Mouse (Mus musculus) right cerebral cortex, postnatal 36 days (tissue): ENCODE measurements around the gene Abca13.
"Not testable (repeated sequence)": the region's sequence is repeated elsewhere in the genome, so short reads cannot be mapped to it uniquely, and the experiment has no call there.

Experiments
- DNase-seq, 2 experiments: peaks; one replicate each; pipeline ENCODE4 v3.0.0; 2022; ENCODE audit warnings: low spot score in 2 of 2, mixed read lengths in 1 of 2

Abca13 gene

DNA sequence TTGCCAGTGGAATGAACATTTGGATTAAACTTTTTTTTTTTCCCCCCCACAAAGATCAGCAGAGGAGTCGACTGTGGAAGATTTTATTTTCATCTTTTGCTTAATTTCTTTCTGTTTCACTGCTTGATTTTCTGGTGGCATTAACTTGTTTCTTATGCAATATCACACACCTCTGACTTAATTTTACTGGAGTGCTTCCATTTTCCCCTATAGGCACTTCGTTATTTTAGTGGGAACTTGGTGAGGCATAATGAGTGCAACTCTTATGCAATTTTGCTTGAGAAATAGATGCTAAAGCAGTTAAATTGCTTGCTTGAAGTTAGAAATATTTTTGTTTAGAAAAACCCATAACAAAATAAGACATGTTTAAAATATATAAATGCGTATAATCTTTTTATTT is 94.0 kb downstream of the Abca13 start:
- no peak for DNase-seq

DNA sequence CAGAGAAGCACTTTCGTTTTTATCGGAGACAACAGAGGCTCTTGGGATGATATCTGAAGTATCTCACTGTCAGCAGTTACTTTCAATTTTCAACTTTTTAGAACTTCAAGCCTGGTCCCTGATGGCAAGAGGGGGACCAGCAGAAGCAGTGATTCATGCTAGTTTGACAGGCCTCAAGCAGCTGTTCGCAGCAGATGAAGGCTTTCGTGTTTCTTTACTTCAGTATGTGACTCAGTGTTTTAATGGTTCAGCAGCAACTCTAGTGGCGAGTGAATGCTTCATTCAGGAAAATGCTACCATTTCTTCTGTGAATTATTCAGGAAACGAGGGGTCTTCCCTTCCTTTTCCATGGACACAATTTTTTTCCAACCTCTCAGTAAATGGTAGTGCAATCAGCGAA is 99.4 kb downstream of the Abca13 start:
- no peak for DNase-seq

DNA sequence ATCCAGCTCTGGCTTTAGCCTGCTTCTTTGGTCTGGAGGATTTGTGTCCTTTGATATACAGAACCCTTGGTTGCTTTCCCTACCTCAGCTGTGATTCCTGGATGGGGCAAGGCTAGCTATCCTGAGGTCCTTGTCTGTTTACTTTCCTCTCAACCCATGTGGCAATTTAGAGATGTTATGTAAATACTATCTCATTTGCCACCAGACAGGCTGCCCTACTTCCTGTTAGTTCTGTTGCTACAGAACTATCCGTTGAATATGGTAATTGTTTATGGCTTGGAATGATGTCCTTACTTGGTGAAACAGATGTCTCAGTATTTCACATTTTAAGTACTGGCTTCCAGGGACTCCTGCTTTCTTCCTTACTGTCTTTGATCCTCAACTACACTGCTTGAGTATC is 107.9 kb downstream of the Abca13 start:
- DNase-seq = no peak

- no peak for DNase-seq
Measured at GRCm38 (mm10) chr11:9305450-9305849, 113.7 kb downstream of the Abca13 start.

GRCm38 (mm10) chr11:9316545-9316944 is 124.8 kb downstream of the Abca13 start:
- DNase-seq = no peak

DNA sequence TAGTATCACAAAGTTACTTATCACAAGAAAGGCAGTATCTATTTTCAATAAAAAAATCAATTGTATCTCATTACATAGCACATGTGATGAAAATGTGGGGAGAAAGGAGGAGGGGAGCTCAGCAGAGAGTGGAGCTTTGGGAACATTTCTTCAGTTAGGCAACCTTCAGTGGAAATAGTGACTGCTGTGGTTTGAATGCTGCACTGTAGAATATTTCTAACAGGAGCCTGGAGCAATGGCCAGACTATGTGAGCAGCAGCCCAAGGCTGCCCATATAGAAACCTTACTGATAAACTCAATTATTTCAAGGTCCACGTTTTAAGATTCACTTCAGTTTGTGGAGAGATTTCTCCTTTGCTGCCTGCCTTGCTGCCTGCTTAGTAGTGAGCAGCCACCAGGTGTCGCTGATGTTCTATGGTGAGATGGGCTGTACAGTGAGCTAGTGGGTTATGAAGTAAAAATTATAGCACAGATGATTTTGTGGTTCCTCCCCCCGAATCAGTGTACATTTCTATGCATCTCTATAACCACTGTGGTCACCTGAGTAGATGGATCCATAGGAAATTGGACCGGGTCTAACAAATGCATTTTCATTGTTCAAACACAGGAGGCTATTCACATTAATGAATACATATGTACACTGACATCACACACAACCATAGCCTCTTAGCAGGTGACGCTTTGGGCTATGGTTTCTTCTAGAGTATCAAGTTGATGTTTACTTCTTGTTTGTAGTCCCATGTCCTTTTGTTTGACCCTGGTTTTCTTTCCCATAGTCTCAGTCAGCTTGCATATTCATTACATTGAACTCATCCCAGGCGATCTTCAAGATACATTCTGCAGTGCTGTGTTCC is 125.6 kb downstream of the Abca13 start:
- peak; percentile 32 to 52 for DNase-seq

DNA sequence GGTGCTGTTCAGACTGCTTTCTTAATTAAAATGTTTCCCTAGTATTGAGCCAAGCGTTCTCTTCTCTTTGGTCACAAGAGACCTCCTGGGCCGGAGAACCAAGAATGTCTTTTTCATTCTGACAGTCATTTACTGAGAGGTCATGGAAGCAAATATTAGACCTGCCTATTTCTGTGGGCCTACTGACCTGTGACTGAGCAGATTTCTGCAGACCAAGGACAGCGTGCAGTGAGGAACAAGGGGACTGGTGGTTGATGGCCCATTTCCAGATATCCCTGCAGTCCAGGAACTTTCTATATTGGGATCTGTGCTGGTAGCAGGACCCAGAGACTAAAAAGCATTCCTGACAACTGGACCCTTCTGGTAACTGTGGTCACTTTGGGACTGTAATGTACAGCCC is 146.4 kb downstream of the Abca13 start:
- no peak for DNase-seq

GRCm38 (mm10) chr11:9347724-9348123 is 156.0 kb downstream of the Abca13 start:
- DNase-seq = no peak

DNA sequence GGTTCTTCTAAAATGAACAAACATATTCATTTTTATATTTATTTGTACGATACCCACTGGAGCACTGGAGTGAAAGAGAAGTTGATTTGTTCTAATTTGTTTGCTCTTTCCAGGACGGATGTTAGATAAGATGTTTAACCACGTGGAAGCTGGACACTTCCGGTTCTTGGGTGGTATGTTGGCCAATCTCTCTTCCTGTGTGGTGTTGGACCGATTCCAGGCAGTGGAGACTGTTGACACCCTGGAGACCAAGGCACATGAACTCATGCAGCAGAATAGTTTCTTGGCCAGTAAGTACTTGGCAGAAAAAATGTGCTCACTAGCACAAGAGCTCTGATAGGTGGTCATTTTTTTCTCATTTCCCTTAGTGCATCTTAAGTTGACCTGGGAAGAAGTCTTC is 181.4 kb downstream of the Abca13 start:
- no peak for DNase-seq

DNA sequence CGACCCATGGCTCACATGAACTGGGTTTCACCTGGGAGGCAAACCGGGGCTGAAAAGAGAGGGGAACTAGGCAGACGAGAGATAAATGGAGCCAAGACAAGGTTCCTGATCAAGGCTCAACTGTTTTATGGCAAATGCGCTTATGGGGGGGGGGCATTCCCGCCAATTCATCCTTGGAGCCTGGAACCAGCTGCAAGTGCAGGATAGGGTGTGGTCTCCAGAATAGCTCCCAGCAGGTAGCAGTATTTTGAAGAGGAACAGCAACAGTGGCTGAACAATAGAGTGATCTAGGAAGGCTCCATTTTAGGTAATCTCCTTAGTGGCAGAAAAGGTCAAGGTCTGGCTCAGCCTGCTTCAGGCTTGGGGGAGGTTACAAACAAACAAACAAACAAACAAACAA is 182.7 kb downstream of the Abca13 start:
- not testable (repeated sequence) for DNase-seq

DNA sequence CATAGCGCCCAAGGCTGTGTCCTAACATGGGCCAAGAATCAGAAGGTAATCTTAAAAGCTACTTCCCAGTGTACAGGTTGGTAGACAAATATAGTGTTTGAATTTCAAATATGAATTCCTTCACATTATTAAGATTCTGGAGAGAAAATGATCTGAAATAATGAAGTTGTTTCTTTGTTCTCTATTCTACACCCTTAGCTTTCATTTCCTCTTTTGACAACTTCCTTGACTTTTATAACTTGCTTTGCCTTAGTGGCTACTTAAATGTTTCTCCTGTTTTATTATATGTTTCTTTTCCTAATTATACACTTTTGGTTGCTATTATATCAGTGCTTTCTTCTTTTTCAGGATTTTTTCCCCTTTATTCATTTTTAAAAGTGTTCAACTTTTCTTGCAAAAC is 196.8 kb downstream of the Abca13 start:
- DNase-seq = no peak

- DNase-seq = no peak
Measured at GRCm38 (mm10) chr11:9416946-9417345, 225.2 kb downstream of the Abca13 start.

DNA sequence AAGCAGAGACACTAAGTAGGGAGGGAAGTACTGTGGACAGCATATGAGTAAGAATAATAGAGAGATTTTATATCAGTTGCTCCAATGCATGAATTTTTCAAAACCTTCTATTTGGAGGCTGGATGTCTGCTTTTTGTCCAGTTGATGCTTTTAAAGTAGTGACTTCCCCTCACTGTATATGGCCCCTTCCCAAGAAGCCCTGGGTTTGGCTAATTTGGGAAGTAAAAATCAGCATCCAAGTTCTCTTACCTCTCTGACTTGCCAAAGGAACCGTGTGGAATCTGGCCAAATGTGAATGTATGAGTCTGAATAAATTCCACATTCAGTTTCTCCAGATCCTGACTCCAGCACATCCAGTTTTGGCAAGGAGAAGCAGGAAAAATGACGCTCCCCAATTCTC is 228.5 kb downstream of the Abca13 start:
- DNase-seq = no peak

- no peak for DNase-seq
Measured at GRCm38 (mm10) chr11:9427411-9427810, 235.7 kb downstream of the Abca13 start.

DNA sequence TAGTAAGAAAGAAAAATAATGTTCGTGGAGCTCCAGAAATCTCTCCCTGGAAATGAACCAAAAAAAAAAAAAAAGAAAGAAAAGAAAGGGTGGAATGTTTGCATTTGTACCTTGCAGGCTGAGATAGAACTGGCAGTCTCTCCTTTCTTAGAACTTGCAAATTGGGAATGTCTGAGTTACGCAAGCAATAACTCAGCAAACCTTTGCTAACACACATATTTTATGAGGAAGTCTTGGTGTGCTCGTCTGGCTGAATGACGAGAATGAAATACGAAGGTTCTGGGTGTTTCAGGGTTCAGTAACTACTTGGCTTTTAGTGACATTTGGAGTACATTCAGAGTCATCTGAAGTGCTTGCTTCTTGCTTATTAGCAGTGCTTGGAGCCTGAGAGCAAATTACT is 241.1 kb downstream of the Abca13 start:
- DNase-seq = no peak

DNA sequence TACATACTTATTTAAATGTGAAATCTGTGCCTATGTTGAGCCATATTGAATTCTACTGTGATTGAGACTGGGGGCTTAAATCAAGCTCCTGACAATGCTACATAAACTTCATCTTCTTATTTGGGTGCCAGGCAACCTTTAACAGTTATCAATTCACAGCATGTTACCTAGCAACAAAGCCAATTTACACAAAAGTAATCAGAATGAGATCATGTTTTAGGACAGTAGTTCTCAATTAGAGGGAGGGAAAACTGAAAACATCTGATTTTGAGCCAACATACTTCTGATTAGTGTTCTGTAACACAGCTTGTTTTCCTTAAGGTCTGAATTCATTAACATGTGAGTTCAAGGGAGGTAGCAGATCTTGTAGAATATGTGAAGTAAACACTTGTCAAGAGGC is 244.9 kb downstream of the Abca13 start:
- no peak for DNase-seq

DNA sequence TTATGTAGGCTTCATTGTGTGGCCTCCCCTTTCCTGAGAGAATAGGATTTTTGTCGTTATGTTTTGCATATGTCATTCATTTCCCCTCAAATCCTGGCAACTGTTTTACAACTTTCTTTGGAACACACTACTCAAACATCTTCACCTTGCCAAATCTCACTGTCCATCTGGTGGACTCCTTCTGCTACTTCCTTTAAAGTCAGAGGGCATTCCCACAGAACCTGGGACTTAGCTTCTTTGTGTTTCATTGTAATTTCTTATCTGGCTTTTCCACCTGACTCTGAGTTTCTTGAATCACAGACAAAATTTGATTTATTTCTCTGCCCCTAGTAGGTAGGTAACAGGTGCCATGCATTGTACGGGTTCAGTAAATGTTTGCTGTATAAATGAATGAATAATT is 248.0 kb downstream of the Abca13 start:
- DNase-seq = no peak

DNA sequence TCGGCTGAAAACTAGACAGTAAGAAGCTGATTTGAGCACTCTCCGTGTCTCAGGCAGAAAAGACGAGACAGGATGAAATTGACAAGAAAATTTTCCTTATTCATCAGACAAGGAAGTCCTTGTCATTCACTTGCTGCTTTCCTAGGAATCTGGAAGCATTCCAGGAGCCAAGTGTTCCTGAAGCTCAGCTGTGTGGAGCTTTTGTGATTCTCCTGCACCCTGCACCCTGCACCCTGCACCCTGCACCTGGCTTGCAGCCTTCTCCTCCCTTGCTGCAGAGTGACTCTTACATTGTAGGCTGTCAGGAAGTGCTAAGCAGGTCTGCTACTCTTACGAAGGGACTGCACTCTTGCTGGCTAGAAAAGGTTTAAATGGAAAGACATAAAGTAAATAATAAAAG is 249.4 kb downstream of the Abca13 start:
- DNase-seq = no peak

DNA sequence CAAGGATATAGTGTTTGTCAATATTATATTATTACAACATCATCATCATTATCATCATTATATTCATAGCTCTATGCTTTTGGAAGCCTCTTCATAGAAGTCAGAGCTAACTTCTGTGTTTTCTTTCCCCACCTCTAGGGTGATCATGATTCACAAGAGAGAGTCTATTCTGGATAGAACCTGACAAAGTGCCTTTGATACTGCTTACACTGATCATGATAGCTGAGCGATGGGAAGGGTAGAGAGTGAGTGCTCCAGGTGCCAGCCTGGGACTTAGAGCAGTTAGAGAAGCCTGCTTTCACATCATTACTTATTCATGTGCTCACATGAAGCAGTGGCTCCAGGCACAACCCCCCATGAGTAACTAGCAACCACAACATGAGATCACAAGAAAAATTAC is 280.7 kb downstream of the Abca13 start:
- no peak for DNase-seq

- peak in 1 of 2 experiments; percentile 6 for DNase-seq
Measured at GRCm38 (mm10) chr11:9481511-9481910, 289.8 kb downstream of the Abca13 start.

DNA sequence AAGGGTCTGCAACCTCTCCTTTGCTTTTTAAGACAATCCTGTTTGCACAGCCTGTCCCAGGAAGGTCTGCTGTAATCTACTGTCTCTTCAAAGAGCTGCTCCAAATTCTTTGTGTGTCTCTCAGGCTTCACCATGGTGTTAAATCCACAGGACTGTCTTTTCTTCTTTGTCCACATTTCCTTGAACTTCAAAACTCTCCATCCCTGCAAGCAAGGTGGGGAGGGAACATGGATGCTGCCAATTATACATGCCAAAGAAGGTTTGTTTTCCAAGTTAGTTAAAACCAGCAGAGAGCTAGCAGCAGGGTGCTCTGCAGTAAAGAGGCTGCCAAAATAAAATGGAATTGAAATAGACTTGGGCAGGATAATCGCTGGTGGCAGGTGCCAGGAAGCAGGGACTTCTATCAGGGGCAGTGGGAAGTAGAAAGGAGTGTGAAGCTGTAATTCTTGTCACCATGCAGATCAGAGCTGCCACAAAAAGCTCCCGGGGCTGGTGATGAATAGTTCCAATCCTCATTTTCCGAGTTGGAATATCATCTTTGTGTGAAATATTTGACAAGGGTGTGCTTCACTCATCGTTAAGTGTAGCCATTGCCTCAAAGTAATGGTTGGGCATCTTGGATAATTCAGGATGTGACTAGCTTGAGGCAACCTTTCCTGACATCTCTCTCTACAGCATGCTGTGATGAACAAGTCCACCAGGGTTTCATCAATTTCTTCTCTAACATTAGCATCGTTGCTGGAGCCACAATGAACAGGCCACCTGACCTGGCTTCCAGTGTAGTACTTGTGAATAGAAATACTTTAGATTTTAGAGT is 308.8 kb downstream of the Abca13 start:
- DNase-seq = no peak

GRCm38 (mm10) chr11:9514966-9515365 is 323.2 kb downstream of the Abca13 start:
- not testable (repeated sequence) for DNase-seq

GRCm38 (mm10) chr11:9528556-9528955 is 336.8 kb downstream of the Abca13 start:
- DNase-seq = no peak
